Mouse (Mus musculus) olfactory bulb, adult 2 months (tissue): ENCODE measurements at regions not wholly inside any gene's neighbourhood (a gene's known extent, or its start where the extent isn't known, plus 50 kb on each side); places are given as distances from the start of the nearest gene placed in this dataset.

ENCODE experiments used
- CTCF ChIP-seq: fragments of 200-500 bp; IDR thresholded peaks from 2 replicates; pipeline ENCODE4 v1.5.1; 2012; ENCODE audit warnings: low read depth, mild to moderate bottlenecking, low read length, moderate library complexity; ENCODE audit not compliant: insufficient read depth
- POLR2A ChIP-seq: fragments of 200-500 bp; IDR thresholded peaks from 2 replicates; pipeline ENCODE4 v1.6.1; 2012; ENCODE audit warnings: mild to moderate bottlenecking, low read depth, low read length, moderate library complexity; ENCODE audit not compliant: insufficient read depth

- TF ChIP-seq POLR2A (no peak), CTCF (no peak)
Measured at GRCm38 (mm10) chr5:133915734-133916550, 183.6 kb upstream of the Castor2 start.
